Mouse (Mus musculus) C2C12 (cell line): ENCODE data around the gene Cdc37l1. TPM values are rescaled to one million over a fixed set of nuclear protein-coding genes. Genes with fewer than 3 reads are reported as not detected.

ENCODE experiments used
- H3K27me3 ChIP-seq: one replicate; pipeline ENCODE4 v1.6.1; 2011; ENCODE audit not compliant: control insufficient read depth, insufficient read depth, insufficient read length
- H3K36me3 ChIP-seq: one replicate; pipeline ENCODE4 v1.6.1; 2011; ENCODE audit not compliant: control insufficient read depth, insufficient read depth
- H3K4me3 ChIP-seq: one replicate; pipeline ENCODE4 v1.5.1; 2011; ENCODE audit warnings: mild to moderate bottlenecking, control low read depth; ENCODE audit not compliant: poor library complexity, insufficient read depth, severe bottlenecking
- H3K79me2 ChIP-seq: one replicate; pipeline ENCODE4 v1.6.1; 2011; ENCODE audit not compliant: control insufficient read depth, insufficient read depth
- H3K79me3 ChIP-seq: one replicate; pipeline ENCODE4 v1.6.1; 2011; ENCODE audit warnings: low read depth, control low read depth
- H3ac ChIP-seq: one replicate; pipeline ENCODE3; 2011; ENCODE audit warnings: low read depth; ENCODE audit not compliant: control insufficient read depth, insufficient read length
- CEBPB ChIP-seq: IDR thresholded peaks from one replicate; pipeline ENCODE4 v1.6.1; 2011; ENCODE audit warnings: low read depth, mild to moderate bottlenecking, control low read depth, moderate library complexity
- CTCF ChIP-seq: IDR thresholded peaks from one replicate; pipeline ENCODE4 v1.5.1; 2011; ENCODE audit not compliant: control insufficient read depth, insufficient read depth, insufficient read length
- FOSL1 ChIP-seq: IDR thresholded peaks from one replicate; pipeline ENCODE4 v1.8.0; 2011; ENCODE audit warnings: mild to moderate bottlenecking, low read length; ENCODE audit not compliant: poor library complexity, insufficient read depth, severe bottlenecking
- MAX ChIP-seq: IDR thresholded peaks from one replicate; pipeline ENCODE4 v1.6.1; 2011; ENCODE audit warnings: mild to moderate bottlenecking, control low read depth
- MYOD1 ChIP-seq: IDR thresholded peaks from one replicate; pipeline ENCODE4 v1.6.1; 2011; ENCODE audit warnings: low read depth; ENCODE audit not compliant: control insufficient read depth, insufficient read length
- MYOG ChIP-seq: IDR thresholded peaks from one replicate; pipeline ENCODE4 v1.6.1; 2011; ENCODE audit not compliant: control insufficient read depth, insufficient read length; ENCODE audit errors: extremely low read depth
- USF1 ChIP-seq: IDR thresholded peaks from one replicate; pipeline ENCODE4 v1.6.1; 2011; ENCODE audit warnings: low read depth, mild to moderate bottlenecking, control low read depth, moderate library complexity
- polyA plus RNA-seq: library from polyadenylated mRNA; unstranded; fragments of >200 nt; fragmentation: generic; extraction: Trizol; gene quantifications from one replicate; pipeline ENCODE4 v1.2.1, GENCODE M21; 2012; ENCODE audit warnings: missing spikeins

The Cdc37l1 gene
- polyA plus RNA-seq, 1 experiment, result 6.4 TPM

- no peak overlapping the region for H3ac ChIP-seq
- H3K36me3 ChIP-seq, result peaks cover 94% of the 10 kb centered on the region
- H3K79me2 ChIP-seq, result no peaks in the 10 kb centered on the region
- no peaks in the 10 kb centered on the region for H3K79me3 ChIP-seq
- no peak overlapping the region for H3K4me3 ChIP-seq
- no peaks in the 10 kb centered on the region for H3K27me3 ChIP-seq
- TF ChIP-seq FOSL1 (no peak), MYOD1 (no peak), MYOG (no peak), USF1 (no peak), CTCF (no peak), CEBPB (no peak), MAX (no peak)
Measured at GRCm38 (mm10) chr19:29011355-29011990, 21.3 kb downstream of the Cdc37l1 start.

GRCm38 (mm10) chr19:29014466-29015055 lies 24.4 kb downstream of the Cdc37l1 start:
- Histone ChIP-seq H3K36me3 (peaks cover 95% of the 10 kb centered on the region), H3K79me2 (no peaks in the 10 kb centered on the region), H3K27me3 (no peaks in the 10 kb centered on the region), H3ac (no peak overlapping the region), H3K79me3 (no peaks in the 10 kb centered on the region), H3K4me3 (no peak overlapping the region)
- TF ChIP-seq MYOD1 (no peak), MAX (no peak), CTCF (no peak), CEBPB (no peak), USF1 (no peak)

- no peak for TF ChIP-seq MAX
- no peak for TF ChIP-seq FOSL1
- no peak for TF ChIP-seq CEBPB
- no peak for TF ChIP-seq MYOD1
- TF ChIP-seq CTCF, result no peak
- TF ChIP-seq MYOG, result no peak
- TF ChIP-seq USF1, result no peak
- no peaks in the 10 kb centered on the region for H3K27me3 ChIP-seq
- H3K79me2 ChIP-seq, result no peaks in the 10 kb centered on the region
- H3K79me3 ChIP-seq, result no peaks in the 10 kb centered on the region
- H3K36me3 ChIP-seq, result peaks cover 96% of the 10 kb centered on the region
- no peak overlapping the region for H3ac ChIP-seq
- H3K4me3 ChIP-seq, result no peak overlapping the region
Measured at GRCm38 (mm10) chr19:29015410-29016203, 25.5 kb downstream of the Cdc37l1 start.

GRCm38 (mm10) chr19:29016204-29016765 lies 26.1 kb downstream of the Cdc37l1 start:
- H3K4me3 ChIP-seq, result no peak overlapping the region
- H3ac ChIP-seq, result no peak overlapping the region
- H3K36me3 ChIP-seq, result peaks cover 95% of the 10 kb centered on the region
- H3K79me2 ChIP-seq, result no peaks in the 10 kb centered on the region
- no peaks in the 10 kb centered on the region for H3K79me3 ChIP-seq
- H3K27me3 ChIP-seq, result no peaks in the 10 kb centered on the region
- TF ChIP-seq CTCF, result no peak
- no peak for TF ChIP-seq MYOG
- TF ChIP-seq USF1, result no peak
- TF ChIP-seq MYOD1, result no peak
- TF ChIP-seq FOSL1, result no peak
- no peak for TF ChIP-seq CEBPB
- TF ChIP-seq MAX, result no peak

- H3ac ChIP-seq, result no peak overlapping the region
- no peaks in the 10 kb centered on the region for H3K27me3 ChIP-seq
- H3K79me2 ChIP-seq, result no peaks in the 10 kb centered on the region
- H3K4me3 ChIP-seq, result no peak overlapping the region
- no peaks in the 10 kb centered on the region for H3K79me3 ChIP-seq
- H3K36me3 ChIP-seq, result peaks cover 94% of the 10 kb centered on the region
- TF ChIP-seq MYOG, result no peak
- TF ChIP-seq CEBPB, result no peak
- TF ChIP-seq USF1, result no peak
- TF ChIP-seq MYOD1, result no peak
- TF ChIP-seq FOSL1, result no peak
- no peak for TF ChIP-seq CTCF
- no peak for TF ChIP-seq MAX
Measured at GRCm38 (mm10) chr19:29016786-29017185, 26.6 kb downstream of the Cdc37l1 start.
